Mouse (Mus musculus): ENCODE results near the gene Gm26661. TPM values are rescaled to one million over a fixed set of nuclear protein-coding genes. Genes with fewer than 3 reads are reported as not detected.

Gene Gm26661
- polyA plus RNA-seq (2014; fragmentation: Illumina TruSeq; extraction: RNeasy Lipid Tissue Mini Kit (QIAGEN cat#74804); ENCODE audit: low read depth, low replicate concordance) = not detected

GRCm38 (mm10) chr14:7791532-7792159, at the start of gene Gm26661:
TSS of gene Gm26661 (plus strand) at chr14:7791587.

GRCm38 (mm10) chr14:7817770-7818462, 26.5 kb downstream of the Gm26661 start, which contains the start of gene Flnb:
TSS of gene Flnb (plus strand) at chr14:7817957.

Other genes with a start within 250 kb of the Gm26661 start
- gene Gm3558, start 223.0 kb upstream of the Gm26661 start, polyA plus RNA-seq (2014; fragmentation: Illumina TruSeq; extraction: RNeasy Lipid Tissue Mini Kit (QIAGEN cat#74804); ENCODE audit: low read depth, low replicate concordance) = not detected
- gene Gm10338, start 196.0 kb upstream of the Gm26661 start, polyA plus RNA-seq (2014; fragmentation: Illumina TruSeq; extraction: RNeasy Lipid Tissue Mini Kit (QIAGEN cat#74804); ENCODE audit: low read depth, low replicate concordance) = not detected
- gene Gm10128, start 147.6 kb upstream of the Gm26661 start, polyA plus RNA-seq (2014; fragmentation: Illumina TruSeq; extraction: RNeasy Lipid Tissue Mini Kit (QIAGEN cat#74804); ENCODE audit: low read depth, low replicate concordance) = not detected
- gene Flnb, start 26.4 kb downstream of the Gm26661 start, polyA plus RNA-seq (2014; fragmentation: Illumina TruSeq; extraction: RNeasy Lipid Tissue Mini Kit (QIAGEN cat#74804); ENCODE audit: low read depth, low replicate concordance) = 12.6 TPM
- gene Gm45521, start 165.7 kb downstream of the Gm26661 start, polyA plus RNA-seq (2014; fragmentation: Illumina TruSeq; extraction: RNeasy Lipid Tissue Mini Kit (QIAGEN cat#74804); ENCODE audit: low read depth, low replicate concordance) = not detected
- gene Dnase1l3, start 203.0 kb downstream of the Gm26661 start, polyA plus RNA-seq (2014; fragmentation: Illumina TruSeq; extraction: RNeasy Lipid Tissue Mini Kit (QIAGEN cat#74804); ENCODE audit: low read depth, low replicate concordance) = not detected
- gene Abhd6, start 211.3 kb downstream of the Gm26661 start, polyA plus RNA-seq (2014; fragmentation: Illumina TruSeq; extraction: RNeasy Lipid Tissue Mini Kit (QIAGEN cat#74804); ENCODE audit: low read depth, low replicate concordance) = 10.0 TPM